Mouse (Mus musculus) testis, adult 2 months (tissue): ENCODE measurements around the gene Rtl10. TPM values are rescaled to one million over a fixed set of nuclear protein-coding genes. Genes with fewer than 3 reads are reported as not detected.

Source experiments
- H3K27ac ChIP-seq: fragments of 200-500 bp; 2 replicates; pipeline ENCODE4 v1.5.1; 2012; ENCODE audit warnings: low read depth, low read length; ENCODE audit not compliant: control insufficient read depth, insufficient read depth
- H3K27me3 ChIP-seq: fragments of 200-500 bp; 2 replicates; pipeline ENCODE4 v1.6.1; 2012; ENCODE audit warnings: mild to moderate bottlenecking, low read length, moderate library complexity; ENCODE audit not compliant: control insufficient read depth, insufficient read depth
- H3K36me3 ChIP-seq: fragments of 200-500 bp; 2 replicates; pipeline ENCODE4 v1.6.1; 2012; ENCODE audit warnings: mild to moderate bottlenecking, low read length; ENCODE audit not compliant: control insufficient read depth, insufficient read depth
- H3K4me1 ChIP-seq: fragments of 200-500 bp; 2 replicates; pipeline ENCODE4 v1.6.1; 2012; ENCODE audit warnings: low read length; ENCODE audit not compliant: control insufficient read depth, insufficient read depth
- H3K4me3 ChIP-seq: fragments of 200-500 bp; 2 replicates; pipeline ENCODE4 v1.5.1; 2012; ENCODE audit warnings: low read depth, mild to moderate bottlenecking, low read length, moderate library complexity, mixed read lengths; ENCODE audit not compliant: control insufficient read depth
- CTCF ChIP-seq: fragments of 200-500 bp; IDR thresholded peaks from 2 replicates; pipeline ENCODE4 v1.5.1; 2012; ENCODE audit warnings: low read depth, mild to moderate bottlenecking, inconsistent platforms, low read length, moderate library complexity; ENCODE audit not compliant: control insufficient read depth, insufficient read depth, insufficient replicate concordance
- POLR2A ChIP-seq: fragments of 200-500 bp; IDR thresholded peaks from 2 replicates; pipeline ENCODE4 v1.6.1; 2012; ENCODE audit warnings: low read depth, mild to moderate bottlenecking, inconsistent platforms, low read length, moderate library complexity; ENCODE audit not compliant: control insufficient read depth
- polyA plus RNA-seq: library from polyadenylated mRNA; depleted of rRNA; stranded (reverse); fragments of >200 nt; gene quantifications from 2 replicates; pipeline ENCODE4 v1.2.3, GENCODE M21; 2012

Rtl10 gene
- polyA plus RNA-seq, 1 experiment: 7.0 TPM

DNA sequence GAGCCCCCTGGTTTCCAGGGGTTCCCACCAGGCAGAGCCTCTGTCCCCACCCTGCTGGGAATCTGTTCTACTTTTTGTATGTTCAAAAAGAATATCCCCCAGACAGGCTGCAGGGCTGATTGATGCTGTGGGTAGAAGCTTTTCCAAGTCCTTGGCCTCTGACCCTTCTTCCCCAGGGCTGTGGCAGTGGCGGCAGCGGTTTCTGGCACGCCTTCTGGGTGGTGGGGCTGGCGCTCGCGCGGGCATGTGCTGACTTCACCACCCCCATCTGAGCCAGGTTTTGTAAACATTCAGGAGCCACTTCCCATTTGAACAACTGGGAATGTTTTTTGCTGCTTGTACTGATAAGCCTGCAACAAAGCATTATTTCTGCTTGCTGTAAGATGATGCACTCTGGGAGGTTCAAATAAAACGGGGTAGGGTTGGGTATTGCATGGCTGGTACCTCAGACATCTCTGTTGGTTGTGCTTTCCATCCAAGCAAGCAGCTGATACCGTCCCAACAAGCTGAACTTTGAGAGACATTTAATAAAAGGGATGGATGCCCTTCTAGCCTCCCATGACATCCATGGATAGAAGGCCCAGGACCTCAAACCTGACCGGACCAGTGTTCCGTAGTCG lies 39.3 kb upstream of the Rtl10 start:
- H3K36me3 ChIP-seq: no peaks in the 10 kb centered on the region
- H3K4me3 ChIP-seq: no peak overlapping the region
- no peak for TF ChIP-seq POLR2A
- no peak for TF ChIP-seq CTCF
- H3K27me3 ChIP-seq: no peaks in the 10 kb centered on the region
- H3K4me1 ChIP-seq: no peaks in the 10 kb centered on the region
- H3K27ac ChIP-seq: no peak overlapping the region

- no peaks in the 10 kb centered on the region for H3K27me3 ChIP-seq
- no peaks in the 10 kb centered on the region for H3K36me3 ChIP-seq
- no peak overlapping the region for H3K4me3 ChIP-seq
- H3K27ac ChIP-seq: no peak overlapping the region
- TF ChIP-seq POLR2A: no peak
- H3K4me1 ChIP-seq: no peaks in the 10 kb centered on the region
These were observed 38.7 kb upstream of the Rtl10 start for GRCm38 (mm10) chr16:18459955-18460370.

DNA sequence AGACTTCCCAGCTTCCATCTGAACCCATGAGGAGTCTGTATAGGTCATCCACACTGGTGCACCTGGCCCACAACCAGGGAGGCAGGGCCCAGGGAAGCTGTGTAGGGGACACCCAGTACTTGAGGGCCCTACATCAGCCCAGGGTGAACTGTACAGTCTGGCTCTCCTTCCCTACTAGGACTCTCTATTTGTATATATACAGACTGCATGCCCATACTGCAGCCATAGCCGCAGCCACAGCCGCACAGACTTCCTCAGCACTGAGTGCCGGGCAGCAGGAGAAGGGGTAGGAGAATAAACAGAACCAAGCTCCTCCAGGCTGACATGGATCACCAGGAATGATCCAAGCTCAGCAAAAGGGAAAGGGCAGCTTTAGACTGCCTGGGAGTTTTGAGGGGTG lies 37.9 kb upstream of the Rtl10 start:
- H3K4me1 ChIP-seq: no peaks in the 10 kb centered on the region

GRCm38 (mm10) chr16:18462031-18462430 lies 36.7 kb upstream of the Rtl10 start:
- no peaks in the 10 kb centered on the region for H3K27me3 ChIP-seq
- H3K27ac ChIP-seq: no peak overlapping the region
- no peaks in the 10 kb centered on the region for H3K36me3 ChIP-seq
- H3K4me1 ChIP-seq: no peaks in the 10 kb centered on the region
- TF ChIP-seq POLR2A: no peak
- TF ChIP-seq CTCF: no peak
- no peak overlapping the region for H3K4me3 ChIP-seq

More for the DNA sequence above, 37.9 kb upstream of the Rtl10 start:
- TF ChIP-seq POLR2A (no peak), CTCF (no peak)
- Histone ChIP-seq H3K27ac (no peak overlapping the region), H3K36me3 (no peaks in the 10 kb centered on the region), H3K4me3 (no peak overlapping the region), H3K27me3 (no peaks in the 10 kb centered on the region)

DNA sequence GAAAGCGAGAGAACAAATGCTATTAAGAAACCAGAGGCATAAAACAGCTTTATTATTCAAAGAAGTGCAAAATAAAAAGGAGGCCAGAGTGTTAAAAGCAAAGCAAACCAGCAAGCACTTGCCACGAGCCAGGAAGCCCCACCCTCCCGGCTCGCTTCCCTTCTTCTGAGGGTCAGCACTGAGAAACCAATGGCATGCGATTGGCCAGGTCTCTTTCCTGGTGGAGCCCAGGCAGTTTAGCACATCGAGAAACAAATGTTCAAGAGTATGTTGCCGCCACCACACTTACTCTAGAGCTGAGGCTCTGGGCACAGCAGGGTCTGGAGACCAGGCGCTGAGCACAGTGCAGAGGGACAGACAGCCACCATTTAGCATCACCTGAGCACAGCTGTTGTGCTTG lies 36.1 kb upstream of the Rtl10 start:
- Histone ChIP-seq H3K27ac (no peak overlapping the region), H3K27me3 (no peaks in the 10 kb centered on the region), H3K4me3 (no peak overlapping the region), H3K36me3 (no peaks in the 10 kb centered on the region), H3K4me1 (no peaks in the 10 kb centered on the region)
- no peak for TF ChIP-seq POLR2A
- no peak for TF ChIP-seq CTCF

- Histone ChIP-seq H3K4me3 (no peak overlapping the region), H3K4me1 (no peaks in the 10 kb centered on the region), H3K27ac (no peak overlapping the region), H3K27me3 (no peaks in the 10 kb centered on the region), H3K36me3 (no peaks in the 10 kb centered on the region)
- no peak for TF ChIP-seq POLR2A
- TF ChIP-seq CTCF: no peak
These were observed 34.4 kb upstream of the Rtl10 start for GRCm38 (mm10) chr16:18464271-18464670.

- no peaks in the 10 kb centered on the region for H3K4me1 ChIP-seq
- H3K27ac ChIP-seq: no peak overlapping the region
- no peak for TF ChIP-seq POLR2A
- TF ChIP-seq CTCF: no peak
- no peak overlapping the region for H3K4me3 ChIP-seq
- H3K36me3 ChIP-seq: no peaks in the 10 kb centered on the region
- no peaks in the 10 kb centered on the region for H3K27me3 ChIP-seq
These were observed 27.9 kb upstream of the Rtl10 start for GRCm38 (mm10) chr16:18470829-18471228.

GRCm38 (mm10) chr16:18471381-18471955 lies 27.2 kb upstream of the Rtl10 start:
- Histone ChIP-seq H3K27me3 (no peaks in the 10 kb centered on the region), H3K4me1 (no peaks in the 10 kb centered on the region), H3K4me3 (no peak overlapping the region), H3K36me3 (no peaks in the 10 kb centered on the region), H3K27ac (no peak overlapping the region)
- TF ChIP-seq CTCF (no peak), POLR2A (no peak)

GRCm38 (mm10) chr16:18471976-18472375 lies 26.7 kb upstream of the Rtl10 start:
- TF ChIP-seq POLR2A (no peak), CTCF (no peak)
- Histone ChIP-seq H3K27me3 (no peaks in the 10 kb centered on the region), H3K36me3 (no peaks in the 10 kb centered on the region), H3K4me1 (no peaks in the 10 kb centered on the region), H3K4me3 (no peak overlapping the region), H3K27ac (no peak overlapping the region)
